Comparison of ENCODE assay signal across 12 mouse cellular contexts in genomic region chr8:124056832-124057655, GRCm38 (mm10).
"Had no signal": no experiment of that assay in that cellular context is flagged by ENCODE, and none has a peak within 500 bp of the region (broad histone marks: within the 10 kb centered on the region; RNA-seq: fewer than 3 reads in every experiment).

No protein-coding gene starts in this region.

- H3K9ac ChIP-seq: limb, embryonic 12.5 days; liver, embryonic 13.5 days; liver, postnatal 0 days; lung, embryonic 15.5 days; midbrain, embryonic 12.5 days; stomach, embryonic 15.5 days had no signal

- H3K4me1 ChIP-seq: limb, embryonic 12.5 days; midbrain, embryonic 12.5 days; stomach, embryonic 15.5 days had no signal

- H3K4me3 ChIP-seq: limb, embryonic 12.5 days; liver, embryonic 13.5 days; lung, embryonic 15.5 days; midbrain, embryonic 12.5 days; stomach, embryonic 15.5 days had no signal

- H3K36me3 ChIP-seq: limb, embryonic 12.5 days; liver, embryonic 13.5 days; lung, embryonic 15.5 days; midbrain, embryonic 12.5 days; stomach, embryonic 15.5 days had no signal

- H3K27me3 ChIP-seq: limb, embryonic 12.5 days; liver, embryonic 13.5 days; lung, embryonic 15.5 days; midbrain, embryonic 12.5 days; stomach, embryonic 15.5 days had no signal

- H3K27ac ChIP-seq: limb, embryonic 12.5 days; liver, embryonic 13.5 days; lung, embryonic 15.5 days; macrophage; midbrain, embryonic 12.5 days; stomach, embryonic 15.5 days had no signal

- H3K9me3 ChIP-seq: limb, embryonic 12.5 days; liver, embryonic 13.5 days; lung, embryonic 15.5 days; midbrain, embryonic 12.5 days; stomach, embryonic 15.5 days had no signal

- ATAC-seq: liver, postnatal 0 days; midbrain, embryonic 16.5 days had no signal

- H3K4me2 ChIP-seq: limb, embryonic 12.5 days; liver, embryonic 13.5 days; lung, embryonic 15.5 days; midbrain, embryonic 12.5 days; stomach, embryonic 15.5 days had no signal

- DNase-seq: kidney, adult 11 months; liver; liver, embryonic 13.5 days; liver, postnatal 0 days; lung, postnatal 14 days; right cerebral cortex, postnatal 14 days had no signal
